Mouse (Mus musculus): Measurements from ENCODE around the gene Rsg1. TPM values are rescaled to one million over a fixed set of nuclear protein-coding genes. Genes with fewer than 3 reads are reported as not detected.
A peak's percentile ranks its signal among the peaks of the same experiment; 100 is the strongest.

Rsg1 gene
- total and polyA plus RNA-seq, 3 experiments = 0.42 to 1.1 (median 0.52) TPM

DNA sequence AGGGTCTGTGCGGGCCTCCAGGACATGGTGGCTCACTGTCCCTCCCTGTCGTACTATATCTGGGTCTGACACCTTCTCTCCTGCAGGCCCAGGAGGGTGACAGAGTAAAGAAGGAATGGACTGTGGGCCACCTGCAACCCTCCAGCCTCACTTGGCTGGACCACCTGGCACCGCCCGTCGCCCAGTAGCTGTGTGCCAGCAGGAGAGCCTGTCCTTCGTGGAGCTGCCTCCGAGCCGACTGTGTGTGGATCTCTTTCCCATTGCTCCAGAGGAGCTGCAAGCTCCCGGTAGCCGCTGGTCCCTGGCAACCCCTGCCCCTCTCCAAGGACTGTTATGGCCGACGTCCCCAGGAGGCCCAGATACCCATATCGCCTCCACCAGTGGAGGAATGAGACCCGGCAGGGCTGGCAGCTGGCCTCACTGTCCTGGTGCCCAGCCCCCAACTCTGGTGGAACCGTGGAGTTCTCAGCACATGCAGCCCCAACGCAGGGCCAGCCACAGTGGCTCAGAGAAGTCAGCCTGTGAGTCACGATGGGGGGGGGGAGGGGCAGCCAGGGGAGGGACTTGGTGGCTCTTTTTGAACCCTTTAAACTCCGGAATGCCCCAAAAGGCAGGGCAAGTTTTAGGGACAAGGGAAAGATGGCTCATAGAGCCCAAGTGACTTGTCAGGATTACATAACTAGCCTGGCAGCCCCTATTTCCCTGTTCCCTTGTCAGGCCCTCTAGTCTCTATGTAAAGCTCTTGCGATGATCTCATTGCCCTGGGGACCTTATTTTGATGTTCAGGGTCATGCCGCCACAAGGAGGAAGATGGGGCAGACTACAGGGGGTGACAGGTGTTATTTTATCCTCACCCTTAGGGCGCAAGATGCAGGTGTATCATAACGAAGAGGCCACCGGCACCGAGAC is 32.6 kb downstream of the Rsg1 start:
- peak overlapping the region; percentile 18; the same call in 1 of the 2 replicates for H3K4me3 ChIP-seq
- H3K36me3 ChIP-seq (ENCODE audit: control insufficient read depth, insufficient read depth, low read length) = no peaks in the 10 kb centered on the region
- no peak for DNase-seq
- peak overlapping the region; percentile 23; the same call in 1 of the 2 replicates for H3K27ac ChIP-seq
- H3K9ac ChIP-seq (ENCODE audit: low read depth, low read length) = 0 out of 2 replicates have a peak overlapping the region, but pooled peaks have one; percentile 17
- no peaks in the 10 kb centered on the region for H3K27me3 ChIP-seq (ENCODE audit: control insufficient read depth, insufficient read depth, low read length)
- TF ChIP-seq CTCF (IDR thresholded peaks at IDR 0.05) = no peak
- no peak for TF ChIP-seq EP300 (IDR thresholded peaks at IDR 0.05; ENCODE audit: insufficient read depth, low read depth, low read length)
- no peak for TF ChIP-seq POLR2A (IDR thresholded peaks at IDR 0.05; ENCODE audit: insufficient read depth, low read depth, low read length)
- 29% methylated on average over 24 of the region's 24 CpGs for WGBS
- H3K4me1 ChIP-seq (ENCODE audit: control insufficient read depth, insufficient read depth, low read length) = peaks cover 2% of the 10 kb centered on the region
- H3K79me2 ChIP-seq (replicated peaks; ENCODE audit: control insufficient read depth, insufficient read depth, low read length) = no peaks in the 10 kb centered on the region
- intact Hi-C loops (cut with DNase I) = no loop called here

DNA sequence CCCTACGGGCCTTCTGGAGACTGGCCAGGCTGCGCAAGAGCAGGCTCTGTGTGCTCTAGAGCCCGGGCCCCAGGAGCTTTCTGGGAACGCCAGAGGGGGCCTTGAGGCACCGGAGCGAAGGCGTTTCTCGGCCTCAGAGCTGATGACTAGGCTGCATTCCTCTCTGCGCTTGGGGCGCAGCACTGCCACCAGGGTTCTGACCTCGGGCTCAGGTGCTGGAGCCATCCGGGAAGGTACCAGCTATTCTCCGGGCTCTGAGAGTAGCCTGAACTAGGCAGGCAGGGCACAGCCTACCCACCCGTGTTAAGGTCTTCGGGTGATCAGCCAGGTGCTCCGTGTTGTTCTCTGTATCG is 33.2 kb downstream of the Rsg1 start:
- WGBS = 17% methylated on average over 17 of the region's 17 CpGs
- H3K9ac ChIP-seq (ENCODE audit: low read depth, low read length) = 0 out of 2 replicates have a peak overlapping the region, but pooled peaks have one; percentile 17

DNA sequence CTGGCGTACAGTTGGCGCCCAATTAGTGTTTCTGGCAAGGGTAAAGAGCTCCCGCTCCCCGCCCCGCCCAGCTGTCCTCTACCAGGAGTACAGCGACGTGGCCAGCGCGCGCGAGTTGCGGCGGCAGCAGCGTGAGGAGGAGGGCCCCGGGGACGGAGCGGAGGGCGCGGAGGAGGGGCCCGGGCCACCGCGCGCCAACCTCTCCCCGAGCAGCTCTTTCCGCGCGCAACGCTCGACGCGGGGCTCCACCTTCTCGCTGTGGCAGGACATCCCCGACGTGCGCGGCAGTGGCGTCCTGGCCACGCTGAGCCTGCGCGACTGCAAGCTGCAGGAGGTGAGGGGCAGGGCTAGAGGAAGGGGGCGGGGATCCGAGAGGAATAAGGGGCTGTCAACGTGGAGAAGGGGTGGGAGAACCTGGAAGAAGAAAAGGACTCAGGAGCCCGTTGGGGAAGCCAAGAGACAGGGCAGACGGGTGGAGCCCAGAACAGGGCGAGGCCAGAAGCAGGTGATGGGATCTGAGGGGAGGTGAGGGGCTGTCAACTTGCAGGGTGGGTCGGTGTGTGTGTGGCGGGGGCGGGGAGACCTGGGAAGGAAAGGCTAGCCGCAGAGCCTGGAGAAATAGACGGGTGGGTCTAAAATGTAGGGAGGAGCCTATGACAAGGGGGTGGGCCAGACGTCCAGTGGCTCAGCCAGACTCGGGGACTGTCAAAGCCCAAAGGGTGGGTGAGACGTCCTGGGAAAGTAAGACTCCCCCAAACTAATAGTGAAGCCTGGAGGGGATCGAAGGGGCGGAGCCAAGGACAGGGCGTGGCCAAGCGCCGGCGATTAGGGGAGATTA is 34.2 kb downstream of the Rsg1 start:
- TF ChIP-seq CTCF (IDR thresholded peaks at IDR 0.05) (no peak), EP300 (IDR thresholded peaks at IDR 0.05; ENCODE audit: insufficient read depth, low read depth, low read length) (no peak), POLR2A (IDR thresholded peaks at IDR 0.05; ENCODE audit: insufficient read depth, low read depth, low read length) (no peak)
- 9% methylated on average over 49 of the region's 60 CpGs for WGBS
- H3K36me3 ChIP-seq (ENCODE audit: control insufficient read depth, insufficient read depth, low read length) = no peaks in the 10 kb centered on the region
- peaks cover under 1% of the 10 kb centered on the region; the same call in 1 of the 2 replicates for H3K4me1 ChIP-seq (ENCODE audit: control insufficient read depth, insufficient read depth, low read length)
- peak; percentile 55 to 66 for DNase-seq
- peak overlapping the region; percentile 33; the same call in 1 of the 2 replicates for H3K4me3 ChIP-seq
- no peaks in the 10 kb centered on the region for H3K27me3 ChIP-seq (ENCODE audit: control insufficient read depth, insufficient read depth, low read length)
- H3K79me2 ChIP-seq (replicated peaks; ENCODE audit: control insufficient read depth, insufficient read depth, low read length) = no peaks in the 10 kb centered on the region
- intact Hi-C loops (cut with DNase I) = no loop called here
- H3K9ac ChIP-seq (ENCODE audit: low read depth, low read length) = peak overlapping the region; percentile 53
- H3K27ac ChIP-seq = no peak overlapping the region

More for the DNA sequence above, 33.2 kb downstream of the Rsg1 start:
- H3K79me2 ChIP-seq (replicated peaks; ENCODE audit: control insufficient read depth, insufficient read depth, low read length) = no peaks in the 10 kb centered on the region
- H3K36me3 ChIP-seq (ENCODE audit: control insufficient read depth, insufficient read depth, low read length) = no peaks in the 10 kb centered on the region
- peak overlapping the region; percentile 18; the same call in 1 of the 2 replicates for H3K4me3 ChIP-seq
- DNase-seq = no peak
- intact Hi-C loops (cut with DNase I) = no loop called here
- H3K27ac ChIP-seq = no peak overlapping the region
- no peaks in the 10 kb centered on the region for H3K27me3 ChIP-seq (ENCODE audit: control insufficient read depth, insufficient read depth, low read length)
- H3K4me1 ChIP-seq (ENCODE audit: control insufficient read depth, insufficient read depth, low read length) = peaks cover 2% of the 10 kb centered on the region
- TF ChIP-seq POLR2A (IDR thresholded peaks at IDR 0.05; ENCODE audit: insufficient read depth, low read depth, low read length) (no peak), EP300 (IDR thresholded peaks at IDR 0.05; ENCODE audit: insufficient read depth, low read depth, low read length) (no peak), CTCF (IDR thresholded peaks at IDR 0.05) (no peak)

DNA sequence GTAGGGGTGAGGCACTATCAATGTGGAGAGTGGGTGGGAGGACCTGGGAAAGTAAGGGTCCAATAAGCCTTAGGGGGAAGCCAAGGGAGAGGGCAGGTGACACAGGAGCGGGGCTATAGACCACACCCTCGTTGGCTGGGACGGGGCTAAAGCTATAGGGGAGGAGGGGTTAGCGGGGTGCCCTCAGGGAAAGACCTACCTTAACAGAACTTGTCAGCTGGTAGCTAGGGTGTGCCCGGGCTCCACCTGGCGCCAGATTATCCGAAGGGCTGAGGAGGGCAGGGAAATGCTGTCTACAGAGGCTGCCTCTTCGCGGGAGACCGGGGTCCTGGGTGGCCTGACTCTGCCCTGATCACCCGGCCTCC is 34.8 kb downstream of the Rsg1 start:
- 32% methylated on average over 11 of the region's 11 CpGs for WGBS
- TF ChIP-seq POLR2A (IDR thresholded peaks at IDR 0.05; ENCODE audit: insufficient read depth, low read depth, low read length) = no peak
- no peak for TF ChIP-seq CTCF (IDR thresholded peaks at IDR 0.05)
- no peak for TF ChIP-seq EP300 (IDR thresholded peaks at IDR 0.05; ENCODE audit: insufficient read depth, low read depth, low read length)
- Histone ChIP-seq H3K4me1 (ENCODE audit: control insufficient read depth, insufficient read depth, low read length) (no peaks in the 10 kb centered on the region; the same call in 1 of the 2 replicates), H3K27ac (no peak overlapping the region), H3K27me3 (ENCODE audit: control insufficient read depth, insufficient read depth, low read length) (no peaks in the 10 kb centered on the region), H3K4me3 (no peak overlapping the region), H3K36me3 (ENCODE audit: control insufficient read depth, insufficient read depth, low read length) (no peaks in the 10 kb centered on the region), H3K79me2 (replicated peaks; ENCODE audit: control insufficient read depth, insufficient read depth, low read length) (no peaks in the 10 kb centered on the region), H3K9ac (ENCODE audit: low read depth, low read length) (no peak overlapping the region)
- no peak for DNase-seq
- intact Hi-C loops (cut with DNase I) = no loop called here

DNA sequence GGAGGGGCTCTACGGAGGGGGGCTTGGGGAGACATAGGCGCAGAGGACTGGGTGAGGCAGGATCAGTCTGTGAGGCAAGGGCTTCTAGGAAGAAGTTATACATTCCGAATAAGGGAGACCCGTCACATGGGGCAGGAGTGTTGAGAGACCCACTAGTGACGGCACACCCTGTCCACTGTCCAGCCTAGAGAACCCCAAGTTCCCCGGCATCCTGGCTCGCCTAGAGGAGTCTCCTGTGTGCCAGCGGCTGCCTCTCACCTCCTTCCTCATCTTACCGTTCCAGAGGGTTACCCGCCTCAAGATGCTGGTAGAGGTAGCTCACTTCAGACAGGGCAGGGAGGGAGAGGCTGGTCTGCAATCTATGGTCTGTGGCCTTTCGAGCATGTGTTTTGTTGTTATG is 35.6 kb downstream of the Rsg1 start:
- H3K79me2 ChIP-seq (replicated peaks; ENCODE audit: control insufficient read depth, insufficient read depth, low read length) = no peaks in the 10 kb centered on the region
- 78% methylated on average over 11 of the region's 11 CpGs for WGBS
- H3K4me3 ChIP-seq = no peak overlapping the region
- H3K27ac ChIP-seq = no peak overlapping the region
- intact Hi-C loops (cut with DNase I) = no loop called here
- no peak for DNase-seq
- no peaks in the 10 kb centered on the region; the same call in 1 of the 2 replicates for H3K4me1 ChIP-seq (ENCODE audit: control insufficient read depth, insufficient read depth, low read length)
- no peak for TF ChIP-seq CTCF (IDR thresholded peaks at IDR 0.05)
- no peak for TF ChIP-seq POLR2A (IDR thresholded peaks at IDR 0.05; ENCODE audit: insufficient read depth, low read depth, low read length)
- TF ChIP-seq EP300 (IDR thresholded peaks at IDR 0.05; ENCODE audit: insufficient read depth, low read depth, low read length) = no peak
- no peak overlapping the region for H3K9ac ChIP-seq (ENCODE audit: low read depth, low read length)
- no peaks in the 10 kb centered on the region for H3K36me3 ChIP-seq (ENCODE audit: control insufficient read depth, insufficient read depth, low read length)
- H3K27me3 ChIP-seq (ENCODE audit: control insufficient read depth, insufficient read depth, low read length) = no peaks in the 10 kb centered on the region

Data from heart, adult 2 months (tissue).